Mouse (Mus musculus) embryonic stem cell, embryonic (primary cell): ENCODE measurements at regions not wholly inside any gene's neighbourhood (a gene's known extent, or its start where the extent isn't known, plus 50 kb on each side); places are given as distances from the start of the nearest gene placed in this dataset.
"Not testable (repeated sequence)": the region's sequence is repeated elsewhere in the genome, so short reads cannot be mapped to it uniquely, and the experiment has no call there.

ENCODE experiments used
- CTCF ChIA-PET, 4 experiments: fragments of 300-600 bp in 2 of 4; fragments of 350-600 bp in 2 of 4; sonication (Branson Sonifier 250); formaldehyde crosslinking; loops; one replicate each; lab custom pipeline; 2022; ENCODE audit warnings: inconsistent platforms in 2 of 4; lab: Charles Lee
- POLR2A ChIA-PET, 4 experiments: fragments of 300-600 bp in 2 of 4; fragments of 350-600 bp in 2 of 4; sonication (Branson Sonifier 250); formaldehyde crosslinking; loops; one replicate each; lab custom pipeline; 2022; ENCODE audit warnings: antibody characterized with exemption in 4 of 4, inconsistent platforms in 1 of 4; lab: Charles Lee

GRCm38 (mm10) chr2:16811401-16812281 lies 455.5 kb downstream of the Plxdc2 start:
- CTCF ChIA-PET, POLR2A ChIA-PET: not testable (repeated sequence)

- ChIA-PET POLR2A (interaction anchor here in 1 of 4 experiments (0.7 kb wide), 1 partner anchor 695 kb away, joined by 5 read pairs; no protein-coding TSS in a partner anchor), CTCF (interaction anchor here in 1 of 4 experiments (0.6 kb wide), 1 partner anchor 33 kb away, joined by 5 read pairs; no protein-coding TSS in a partner anchor)
Observed at GRCm38 (mm10) chr2:16820442-16820841, 464.3 kb downstream of the Plxdc2 start.

- POLR2A ChIA-PET: no interaction called here
- CTCF ChIA-PET: no interaction called here
Observed at GRCm38 (mm10) chr2:16824681-16825230, 468.7 kb downstream of the Plxdc2 start.

- POLR2A ChIA-PET: no interaction called here
- CTCF ChIA-PET: no interaction called here
Observed at GRCm38 (mm10) chr2:16827266-16827665, 471.2 kb downstream of the Plxdc2 start.

- POLR2A ChIA-PET: no interaction called here
- CTCF ChIA-PET: no interaction called here
Observed at GRCm38 (mm10) chr2:16835960-16836359, 479.9 kb downstream of the Plxdc2 start.

- POLR2A ChIA-PET: no interaction called here
- CTCF ChIA-PET: interaction anchor here in 1 of 4 experiments (1.3 to 1.5 kb wide), 2 partner anchors 10 to 12 kb away, joined by 3 read pairs; no protein-coding TSS in a partner anchor
Observed at GRCm38 (mm10) chr2:16838718-16839117, 482.6 kb downstream of the Plxdc2 start.

GRCm38 (mm10) chr2:16849916-16850315 lies 493.8 kb downstream of the Plxdc2 start:
- ChIA-PET CTCF (interaction anchor here in 1 of 4 experiments (1.0 kb wide), 1 partner anchor 11 kb away, joined by 3 read pairs; no protein-coding TSS in a partner anchor), POLR2A (no interaction called here)

- ChIA-PET CTCF (no interaction called here), POLR2A (no interaction called here)
Observed at GRCm38 (mm10) chr2:16860056-16860455, 504.0 kb downstream of the Plxdc2 start.

- CTCF ChIA-PET: no interaction called here
- POLR2A ChIA-PET: no interaction called here
Observed at GRCm38 (mm10) chr2:16866163-16866852, 510.2 kb downstream of the Plxdc2 start.

- POLR2A ChIA-PET, CTCF ChIA-PET: not testable (repeated sequence)
Observed at GRCm38 (mm10) chr2:16892381-16892780, 536.3 kb downstream of the Plxdc2 start.

- POLR2A ChIA-PET: no interaction called here
- CTCF ChIA-PET: no interaction called here
Observed at GRCm38 (mm10) chr2:16909246-16910038, 553.3 kb downstream of the Plxdc2 start.

- CTCF ChIA-PET: interaction anchor here (0.6 to 2.1 kb wide), 7 partner anchors 11 to 1047 kb away, joined by 3 to 15 read pairs (median 5); no protein-coding TSS in a partner anchor
- POLR2A ChIA-PET: no interaction called here
Observed at GRCm38 (mm10) chr2:16914633-16915032, 558.5 kb downstream of the Plxdc2 start.

- ChIA-PET POLR2A (no interaction called here), CTCF (no interaction called here)
Observed at GRCm38 (mm10) chr2:16929974-16930373, 573.9 kb downstream of the Plxdc2 start.

GRCm38 (mm10) chr2:16959432-16959831 lies 603.3 kb downstream of the Plxdc2 start:
- POLR2A ChIA-PET: no interaction called here
- CTCF ChIA-PET: no interaction called here

- ChIA-PET POLR2A (no interaction called here), CTCF (no interaction called here)
Observed at GRCm38 (mm10) chr2:16977380-16977779, 621.3 kb downstream of the Plxdc2 start.

- CTCF ChIA-PET: interaction anchor here in 1 of 4 experiments (0.6 kb wide), 1 partner anchor 82 kb away, joined by 4 read pairs; no protein-coding TSS in a partner anchor
- POLR2A ChIA-PET: no interaction called here
Observed at GRCm38 (mm10) chr2:16982823-16983222, 626.7 kb downstream of the Plxdc2 start.

- CTCF ChIA-PET: no interaction called here
- POLR2A ChIA-PET: no interaction called here
Observed at GRCm38 (mm10) chr2:16983583-16984221, 627.6 kb downstream of the Plxdc2 start.
